Mouse (Mus musculus): ENCODE measurements around the gene 1700012B07Rik.

Gene 1700012B07Rik

GRCm38 (mm10) chr11:109860508-109860907 lies 32.7 kb upstream of the 1700012B07Rik start:
- peak; percentile 87 for DNase-seq (ENCODE audit: low read depth, low spot score)
- Histone ChIP-seq H3K27me3 (ENCODE audit: control insufficient read depth, insufficient read depth, low read length, poor library complexity, severe bottlenecking) (no peaks in the 10 kb centered on the region), H3K36me3 (ENCODE audit: control insufficient read depth, insufficient read depth, low read length, poor library complexity, severe bottlenecking) (no peaks in the 10 kb centered on the region)

- H3K27me3 ChIP-seq (ENCODE audit: control insufficient read depth, insufficient read depth, low read length, poor library complexity, severe bottlenecking), result no peaks in the 10 kb centered on the region
- no peaks in the 10 kb centered on the region for H3K36me3 ChIP-seq (ENCODE audit: control insufficient read depth, insufficient read depth, low read length, poor library complexity, severe bottlenecking)
- peak; percentile 72 for DNase-seq (ENCODE audit: low read depth, low spot score)
These were observed 32.2 kb upstream of the 1700012B07Rik start for GRCm38 (mm10) chr11:109859939-109860469.

DNA sequence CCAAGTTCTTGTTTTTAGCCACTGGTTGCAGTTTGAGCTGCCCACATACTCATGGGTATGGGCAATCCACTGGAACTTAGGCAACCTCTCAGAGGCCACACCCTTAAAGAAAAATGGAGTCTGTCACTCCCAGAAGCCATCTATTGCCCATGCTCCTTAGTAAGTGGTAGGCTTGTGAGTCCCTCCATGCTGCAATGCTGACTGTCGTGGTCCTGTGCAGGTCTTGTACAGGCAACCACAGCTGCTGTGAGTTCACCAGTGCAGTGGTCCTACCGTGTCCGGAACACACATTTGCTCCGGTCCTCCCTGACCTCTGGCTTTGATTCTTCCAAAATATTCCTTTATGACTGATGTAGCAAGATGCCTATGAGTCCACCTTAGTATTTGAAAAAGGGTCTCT lies 31.6 kb upstream of the 1700012B07Rik start:
- no peak for DNase-seq (ENCODE audit: low read depth, low spot score)

DNA sequence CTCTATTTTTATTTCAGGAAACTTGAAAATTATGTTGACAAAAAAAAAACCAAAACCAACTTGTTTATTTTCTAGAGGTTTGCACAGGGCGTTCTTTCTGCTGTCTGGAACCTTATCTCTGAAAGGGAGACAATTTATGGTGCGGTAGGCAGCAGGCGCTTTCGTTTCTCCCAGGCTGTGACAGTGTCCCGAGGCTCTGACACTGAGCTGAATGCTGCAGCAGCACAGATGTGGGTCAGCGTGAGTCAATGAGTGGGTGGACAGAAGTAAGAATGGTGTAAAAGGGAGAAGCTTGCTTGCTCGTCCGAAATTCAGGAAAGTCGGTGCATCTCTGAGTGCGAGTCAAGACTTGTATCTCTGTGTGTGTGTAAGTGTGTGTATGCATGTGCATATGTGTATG lies 29.2 kb upstream of the 1700012B07Rik start:
- no peak for DNase-seq (ENCODE audit: low read depth, low spot score)
- H3K27me3 ChIP-seq (ENCODE audit: control insufficient read depth, insufficient read depth, low read length, poor library complexity, severe bottlenecking), result no peaks in the 10 kb centered on the region
- H3K36me3 ChIP-seq (ENCODE audit: control insufficient read depth, insufficient read depth, low read length, poor library complexity, severe bottlenecking), result no peaks in the 10 kb centered on the region

More for the DNA sequence above, 31.6 kb upstream of the 1700012B07Rik start:
- Histone ChIP-seq H3K27me3 (ENCODE audit: control insufficient read depth, insufficient read depth, low read length, poor library complexity, severe bottlenecking) (no peaks in the 10 kb centered on the region), H3K36me3 (ENCODE audit: control insufficient read depth, insufficient read depth, low read length, poor library complexity, severe bottlenecking) (no peaks in the 10 kb centered on the region)

DNA sequence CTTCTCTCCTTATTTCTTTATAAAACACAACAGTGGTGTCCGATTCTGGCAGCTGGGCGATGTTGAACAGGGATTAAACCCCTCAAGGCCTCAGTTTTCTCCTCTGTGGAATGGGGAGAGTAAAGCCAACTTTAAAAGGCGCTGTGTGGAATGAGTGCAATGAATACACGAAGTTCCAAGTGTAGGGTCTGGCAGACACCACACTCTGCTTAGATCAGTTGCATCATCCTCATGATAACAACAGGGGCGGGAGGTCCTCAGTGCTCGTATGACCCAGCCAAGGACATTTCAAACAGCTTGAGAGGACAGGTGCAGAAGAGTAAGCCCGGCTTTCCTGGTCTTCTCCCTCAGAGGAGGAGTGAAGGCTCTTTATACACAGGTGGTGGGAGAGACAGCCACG lies 26.2 kb upstream of the 1700012B07Rik start:
- no peak for DNase-seq (ENCODE audit: low read depth, low spot score)
- Histone ChIP-seq H3K27me3 (ENCODE audit: control insufficient read depth, insufficient read depth, low read length, poor library complexity, severe bottlenecking) (no peaks in the 10 kb centered on the region), H3K36me3 (ENCODE audit: control insufficient read depth, insufficient read depth, low read length, poor library complexity, severe bottlenecking) (no peaks in the 10 kb centered on the region)

GRCm38 (mm10) chr11:109853228-109853966 lies 25.6 kb upstream of the 1700012B07Rik start:
- DNase-seq (ENCODE audit: low read depth, low spot score), result no peak
- no peaks in the 10 kb centered on the region for H3K36me3 ChIP-seq (ENCODE audit: control insufficient read depth, insufficient read depth, low read length, poor library complexity, severe bottlenecking)
- H3K27me3 ChIP-seq (ENCODE audit: control insufficient read depth, insufficient read depth, low read length, poor library complexity, severe bottlenecking), result no peaks in the 10 kb centered on the region

DNA sequence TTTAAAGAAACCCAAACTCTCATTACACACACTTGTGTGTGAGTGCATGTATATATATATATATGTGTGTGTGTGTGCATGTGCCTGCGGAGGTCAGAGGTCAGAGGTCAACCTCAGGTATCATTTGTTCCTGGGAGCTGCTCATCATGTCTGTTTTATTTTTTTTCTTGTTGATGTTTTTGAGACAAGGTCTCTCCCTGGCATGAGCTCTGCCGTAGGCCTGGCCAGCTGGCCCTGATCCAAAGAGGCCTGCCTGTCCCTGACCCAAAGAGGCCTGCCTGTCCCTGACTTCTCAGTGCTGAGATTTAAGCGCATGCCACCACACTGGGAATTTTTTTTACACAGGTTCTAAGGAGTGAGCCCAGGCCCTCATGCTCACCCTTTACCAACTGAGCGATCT lies 24.1 kb upstream of the 1700012B07Rik start:
- no peak for DNase-seq (ENCODE audit: low read depth, low spot score)
- Histone ChIP-seq H3K27me3 (ENCODE audit: control insufficient read depth, insufficient read depth, low read length, poor library complexity, severe bottlenecking) (no peaks in the 10 kb centered on the region), H3K36me3 (ENCODE audit: control insufficient read depth, insufficient read depth, low read length, poor library complexity, severe bottlenecking) (no peaks in the 10 kb centered on the region)

- H3K27me3 ChIP-seq (ENCODE audit: control insufficient read depth, insufficient read depth, low read length, poor library complexity, severe bottlenecking), result no peaks in the 10 kb centered on the region
- DNase-seq (ENCODE audit: low read depth, low spot score), result no peak
- no peaks in the 10 kb centered on the region for H3K36me3 ChIP-seq (ENCODE audit: control insufficient read depth, insufficient read depth, low read length, poor library complexity, severe bottlenecking)
These were observed 18.5 kb upstream of the 1700012B07Rik start for GRCm38 (mm10) chr11:109846343-109846742.

DNA sequence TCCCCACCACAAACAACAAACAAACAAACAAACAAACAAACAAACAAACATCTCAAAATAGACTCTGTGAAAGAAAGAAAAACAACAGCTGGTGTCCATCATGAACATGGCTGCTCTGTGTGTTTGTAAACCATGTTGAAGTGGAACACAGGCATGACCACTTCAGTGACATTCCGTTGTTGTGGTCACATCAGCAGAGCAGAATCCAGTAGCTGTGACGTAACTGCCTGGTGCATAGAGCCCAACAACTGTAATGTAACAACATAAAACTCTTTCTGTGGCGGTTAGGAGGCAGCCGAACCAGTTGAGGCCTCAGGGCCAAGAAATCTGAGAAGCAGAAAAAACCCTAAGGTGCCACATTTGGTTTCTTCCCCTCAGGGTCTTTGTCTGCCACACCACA lies 17.8 kb upstream of the 1700012B07Rik start:
- Histone ChIP-seq H3K36me3 (ENCODE audit: control insufficient read depth, insufficient read depth, low read length, poor library complexity, severe bottlenecking) (no peaks in the 10 kb centered on the region), H3K27me3 (ENCODE audit: control insufficient read depth, insufficient read depth, low read length, poor library complexity, severe bottlenecking) (no peaks in the 10 kb centered on the region)
- DNase-seq (ENCODE audit: low read depth, low spot score), result no peak

- DNase-seq (ENCODE audit: low read depth, low spot score), result no peak
- H3K36me3 ChIP-seq (ENCODE audit: control insufficient read depth, insufficient read depth, low read length, poor library complexity, severe bottlenecking), result no peaks in the 10 kb centered on the region
- no peaks in the 10 kb centered on the region for H3K27me3 ChIP-seq (ENCODE audit: control insufficient read depth, insufficient read depth, low read length, poor library complexity, severe bottlenecking)
These were observed 16.6 kb upstream of the 1700012B07Rik start for GRCm38 (mm10) chr11:109844466-109844865.

- no peak for DNase-seq (ENCODE audit: low read depth, low spot score)
- Histone ChIP-seq H3K36me3 (ENCODE audit: control insufficient read depth, insufficient read depth, low read length, poor library complexity, severe bottlenecking) (no peaks in the 10 kb centered on the region), H3K27me3 (ENCODE audit: control insufficient read depth, insufficient read depth, low read length, poor library complexity, severe bottlenecking) (no peaks in the 10 kb centered on the region)
These were observed 2.5 kb upstream of the 1700012B07Rik start for GRCm38 (mm10) chr11:109830368-109830767.

- H3K36me3 ChIP-seq (ENCODE audit: control insufficient read depth, insufficient read depth, low read length, poor library complexity, severe bottlenecking), result no peaks in the 10 kb centered on the region
- no peak for DNase-seq (ENCODE audit: low read depth, low spot score)
- no peaks in the 10 kb centered on the region for H3K27me3 ChIP-seq (ENCODE audit: control insufficient read depth, insufficient read depth, low read length, poor library complexity, severe bottlenecking)
These were observed 5.6 kb downstream of the 1700012B07Rik start for GRCm38 (mm10) chr11:109822280-109822679.

DNA sequence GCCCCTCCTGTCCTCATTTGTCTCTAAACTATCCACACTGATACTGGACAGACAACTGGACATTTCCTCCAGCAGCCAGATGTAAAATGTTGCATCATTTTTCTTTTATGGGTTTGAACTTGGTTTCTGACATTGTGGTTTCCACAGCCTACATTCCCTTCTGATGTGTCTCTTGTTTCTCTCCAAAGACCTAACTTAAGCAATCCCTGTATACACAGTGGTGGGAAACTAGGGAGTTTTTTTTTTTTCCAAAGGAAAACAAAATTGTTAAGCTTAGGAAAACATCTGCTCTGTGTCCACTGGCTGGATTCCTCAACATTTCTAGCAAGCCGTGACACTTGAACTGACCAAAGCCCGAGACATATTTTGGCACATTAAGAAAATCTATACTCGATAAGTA lies 10.4 kb downstream of the 1700012B07Rik start:
- Histone ChIP-seq H3K27me3 (ENCODE audit: control insufficient read depth, insufficient read depth, low read length, poor library complexity, severe bottlenecking) (no peaks in the 10 kb centered on the region), H3K36me3 (ENCODE audit: control insufficient read depth, insufficient read depth, low read length, poor library complexity, severe bottlenecking) (no peaks in the 10 kb centered on the region)
- DNase-seq (ENCODE audit: low read depth, low spot score), result no peak

DNA sequence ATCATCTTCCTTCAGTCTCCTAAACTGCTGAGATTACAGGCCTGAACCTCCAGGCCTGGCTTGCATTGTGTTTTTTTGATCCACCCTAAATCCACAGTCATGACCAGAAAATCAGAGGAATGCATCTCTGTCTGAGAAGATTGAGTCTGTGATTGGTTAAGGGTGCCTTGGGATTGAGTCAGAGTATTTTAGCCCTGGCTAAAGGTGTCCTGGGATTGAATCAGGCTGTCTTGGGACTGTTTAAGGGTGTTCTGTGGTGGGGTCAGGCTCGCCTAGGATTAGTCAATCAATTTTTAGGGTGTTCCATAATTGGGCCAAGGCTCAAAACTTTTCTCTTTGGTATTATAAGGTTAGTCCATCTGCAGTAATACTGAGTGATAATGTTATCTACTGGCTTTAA lies 10.9 kb downstream of the 1700012B07Rik start:
- H3K27me3 ChIP-seq (ENCODE audit: control insufficient read depth, insufficient read depth, low read length, poor library complexity, severe bottlenecking), result no peaks in the 10 kb centered on the region
- DNase-seq (ENCODE audit: low read depth, low spot score), result no peak
- H3K36me3 ChIP-seq (ENCODE audit: control insufficient read depth, insufficient read depth, low read length, poor library complexity, severe bottlenecking), result no peaks in the 10 kb centered on the region

- Histone ChIP-seq H3K36me3 (ENCODE audit: control insufficient read depth, insufficient read depth, low read length, poor library complexity, severe bottlenecking) (no peaks in the 10 kb centered on the region), H3K27me3 (ENCODE audit: control insufficient read depth, insufficient read depth, low read length, poor library complexity, severe bottlenecking) (no peaks in the 10 kb centered on the region)
- DNase-seq (ENCODE audit: low read depth, low spot score), result no peak
These were observed 16.1 kb downstream of the 1700012B07Rik start for GRCm38 (mm10) chr11:109811721-109812120.
